Mouse (Mus musculus) megakaryocyte, embryonic 14.5 days (primary cell): ENCODE results near the gene Kcnab2.

Source experiments
- FLI1 ChIP-seq: IDR thresholded peaks from 2 replicates; pipeline ENCODE4 v1.6.1; 2012; ENCODE audit warnings: low read length, inconsistent platforms, mixed read lengths
- GATA1 ChIP-seq: IDR thresholded peaks from 3 replicates; pipeline ENCODE4 v1.6.1; 2012; ENCODE audit warnings: mixed read lengths, low read length, inconsistent platforms, borderline replicate concordance

DNA sequence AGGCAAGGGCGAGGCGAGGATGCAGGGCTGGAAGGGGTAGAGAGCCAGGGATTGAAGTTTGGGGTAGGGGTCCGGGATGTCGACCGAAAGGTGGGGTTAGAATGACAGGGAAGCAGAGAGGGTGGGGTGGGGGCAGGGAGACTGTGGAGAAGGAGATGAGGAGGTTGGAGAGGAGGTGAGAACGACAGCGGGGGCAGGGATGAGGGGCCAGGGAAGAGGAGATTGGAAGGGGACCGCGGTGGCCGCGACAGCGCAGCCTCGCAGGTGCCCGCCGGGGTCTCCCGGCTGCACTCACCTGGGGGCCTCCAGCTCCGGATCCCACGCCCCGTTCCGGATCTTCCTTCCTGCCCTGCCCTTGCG lies 585 bp downstream of the Kcnab2 start:
- TF ChIP-seq FLI1 (no peak), GATA1 (no peak)
